Mouse (Mus musculus) lung, postnatal 10 days (tissue): ENCODE results near the gene Trmt1l.
A peak's percentile ranks its signal among the peaks of the same experiment; 100 is the strongest.
"Not testable (repeated sequence)": the region's sequence is repeated elsewhere in the genome, so short reads cannot be mapped to it uniquely, and the experiment has no call there.

Source experiments
- DNase-seq: peaks from one replicate; pipeline ENCODE4 v3.0.0; 2021

Gene Trmt1l

GRCm38 (mm10) chr1:151428263-151429221 lies at the start of gene Trmt1l, which contains the start of gene Swt1:
Gene Trmt1l, plus strand, starts transcription at chr1:151428542.
Gene Swt1, minus strand, starts transcription at chr1:151428455.
- peak; percentile 99 for DNase-seq

- peak; percentile 46 for DNase-seq
Measured at GRCm38 (mm10) chr1:151390029-151390428, 38.3 kb upstream of the Trmt1l start.

GRCm38 (mm10) chr1:151409827-151410226 lies 18.5 kb upstream of the Trmt1l start:
- DNase-seq: no peak

- DNase-seq: no peak
Measured at GRCm38 (mm10) chr1:151422178-151422577, 6.2 kb upstream of the Trmt1l start.

GRCm38 (mm10) chr1:151426947-151427600 lies 1.3 kb upstream of the Trmt1l start:
- DNase-seq: peak; percentile 14

GRCm38 (mm10) chr1:151427888-151428262 lies 467 bp upstream of the Trmt1l start:
- no peak for DNase-seq

- no peak for DNase-seq
Measured at GRCm38 (mm10) chr1:151429316-151429715, 974 bp downstream of the Trmt1l start.

- DNase-seq: no peak
Measured at GRCm38 (mm10) chr1:151435431-151435830, 7.1 kb downstream of the Trmt1l start.

GRCm38 (mm10) chr1:151449866-151450265 lies 21.5 kb downstream of the Trmt1l start:
- DNase-seq: no peak

- DNase-seq: no peak
Measured at GRCm38 (mm10) chr1:151450851-151451250, 22.5 kb downstream of the Trmt1l start.

- no peak for DNase-seq
Measured at GRCm38 (mm10) chr1:151451946-151452345, 23.6 kb downstream of the Trmt1l start.

GRCm38 (mm10) chr1:151457087-151457486 lies 28.7 kb downstream of the Trmt1l start:
- no peak for DNase-seq

- DNase-seq: peak; percentile 28
Measured at GRCm38 (mm10) chr1:151461265-151461664, 32.9 kb downstream of the Trmt1l start.

- no peak for DNase-seq
Measured at GRCm38 (mm10) chr1:151464914-151465313, 36.6 kb downstream of the Trmt1l start.

GRCm38 (mm10) chr1:151466571-151466970 lies 38.2 kb downstream of the Trmt1l start:
- DNase-seq: no peak

GRCm38 (mm10) chr1:151471429-151471828 lies 43.1 kb downstream of the Trmt1l start:
- no peak for DNase-seq

GRCm38 (mm10) chr1:151472386-151472785 lies 44.0 kb downstream of the Trmt1l start:
- DNase-seq: not testable (repeated sequence)

- DNase-seq: no peak
Measured at GRCm38 (mm10) chr1:151482497-151482896, 54.2 kb downstream of the Trmt1l start.

GRCm38 (mm10) chr1:151483568-151483967 lies 55.2 kb downstream of the Trmt1l start:
- peak; percentile 33 for DNase-seq

GRCm38 (mm10) chr1:151484754-151485153 lies 56.4 kb downstream of the Trmt1l start:
- no peak for DNase-seq

GRCm38 (mm10) chr1:151489806-151490205 lies 61.5 kb downstream of the Trmt1l start:
- peak; percentile 32 for DNase-seq

- DNase-seq: peak; percentile 18
Measured at GRCm38 (mm10) chr1:151492419-151492818, 64.1 kb downstream of the Trmt1l start.

- DNase-seq: no peak
Measured at GRCm38 (mm10) chr1:151493826-151494225, 65.5 kb downstream of the Trmt1l start.

GRCm38 (mm10) chr1:151494711-151495110 lies 66.4 kb downstream of the Trmt1l start:
- DNase-seq: no peak
